Mouse (Mus musculus) natural killer cell, adult 2 months (primary cell): ENCODE data around the gene Amz1.

ENCODE experiments used
- DNase-seq, 2 experiments: peaks; one replicate each; pipeline ENCODE4 v3.0.0; 2022; ENCODE audit warnings: low spot score in 2 of 2

The Amz1 gene

GRCm38 (mm10) chr5:140723822-140724221, at the start of gene Amz1:
TSS of gene Amz1 (plus strand) at chr5:140724127.
- no peak for DNase-seq

GRCm38 (mm10) chr5:140675079-140675478, 48.8 kb upstream of the Amz1 start:
- no peak for DNase-seq

- no peak for DNase-seq
Observed at GRCm38 (mm10) chr5:140675640-140676039, 48.3 kb upstream of the Amz1 start.

- peak in 1 of 2 experiments; percentile 48 for DNase-seq
Observed at GRCm38 (mm10) chr5:140677137-140677536, 46.8 kb upstream of the Amz1 start.

- DNase-seq = no peak
Observed at GRCm38 (mm10) chr5:140680051-140680450, 43.9 kb upstream of the Amz1 start.

GRCm38 (mm10) chr5:140680950-140681349, 43.0 kb upstream of the Amz1 start:
- DNase-seq = no peak

GRCm38 (mm10) chr5:140682113-140682512, 41.8 kb upstream of the Amz1 start:
- DNase-seq = no peak

GRCm38 (mm10) chr5:140684343-140685148, 39.4 kb upstream of the Amz1 start:
- DNase-seq = peak in 1 of 2 experiments; percentile 48

- no peak for DNase-seq
Observed at GRCm38 (mm10) chr5:140688434-140688833, 35.5 kb upstream of the Amz1 start.

GRCm38 (mm10) chr5:140695987-140696386, 27.9 kb upstream of the Amz1 start:
- no peak for DNase-seq

- no peak for DNase-seq
Observed at GRCm38 (mm10) chr5:140699776-140700175, 24.2 kb upstream of the Amz1 start.

- DNase-seq = no peak
Observed at GRCm38 (mm10) chr5:140701661-140702060, 22.3 kb upstream of the Amz1 start.

GRCm38 (mm10) chr5:140702103-140702513, 21.8 kb upstream of the Amz1 start, which contains the start of gene Iqce:
TSS of gene Iqce (minus strand) at chr5:140702378.
- DNase-seq = peak; percentile 89

- DNase-seq = no peak
Observed at GRCm38 (mm10) chr5:140702618-140703175, 21.2 kb upstream of the Amz1 start.

- DNase-seq = no peak
Observed at GRCm38 (mm10) chr5:140703480-140704377, 20.2 kb upstream of the Amz1 start.

GRCm38 (mm10) chr5:140704378-140705251, 19.3 kb upstream of the Amz1 start, which contains the start of gene Brat1:
TSS of gene Brat1 (plus strand) at chr5:140705011.
- peak; percentile 100 for DNase-seq

- DNase-seq = no peak
Observed at GRCm38 (mm10) chr5:140705501-140706171, 18.3 kb upstream of the Amz1 start.

GRCm38 (mm10) chr5:140710315-140710714, 13.6 kb upstream of the Amz1 start:
- DNase-seq = no peak

GRCm38 (mm10) chr5:140711040-140711439, 12.9 kb upstream of the Amz1 start:
- DNase-seq = no peak

GRCm38 (mm10) chr5:140720773-140721172, 3.2 kb upstream of the Amz1 start:
- DNase-seq = no peak

GRCm38 (mm10) chr5:140722121-140722520, 1.8 kb upstream of the Amz1 start:
- DNase-seq = no peak
